Mouse (Mus musculus): Measurements from ENCODE around the gene Slc34a3. TPM values are rescaled to one million over a fixed set of nuclear protein-coding genes. Genes with fewer than 3 reads are reported as not detected.

Gene Slc34a3
- polyA plus RNA-seq, 2 experiments = not detected

DNA sequence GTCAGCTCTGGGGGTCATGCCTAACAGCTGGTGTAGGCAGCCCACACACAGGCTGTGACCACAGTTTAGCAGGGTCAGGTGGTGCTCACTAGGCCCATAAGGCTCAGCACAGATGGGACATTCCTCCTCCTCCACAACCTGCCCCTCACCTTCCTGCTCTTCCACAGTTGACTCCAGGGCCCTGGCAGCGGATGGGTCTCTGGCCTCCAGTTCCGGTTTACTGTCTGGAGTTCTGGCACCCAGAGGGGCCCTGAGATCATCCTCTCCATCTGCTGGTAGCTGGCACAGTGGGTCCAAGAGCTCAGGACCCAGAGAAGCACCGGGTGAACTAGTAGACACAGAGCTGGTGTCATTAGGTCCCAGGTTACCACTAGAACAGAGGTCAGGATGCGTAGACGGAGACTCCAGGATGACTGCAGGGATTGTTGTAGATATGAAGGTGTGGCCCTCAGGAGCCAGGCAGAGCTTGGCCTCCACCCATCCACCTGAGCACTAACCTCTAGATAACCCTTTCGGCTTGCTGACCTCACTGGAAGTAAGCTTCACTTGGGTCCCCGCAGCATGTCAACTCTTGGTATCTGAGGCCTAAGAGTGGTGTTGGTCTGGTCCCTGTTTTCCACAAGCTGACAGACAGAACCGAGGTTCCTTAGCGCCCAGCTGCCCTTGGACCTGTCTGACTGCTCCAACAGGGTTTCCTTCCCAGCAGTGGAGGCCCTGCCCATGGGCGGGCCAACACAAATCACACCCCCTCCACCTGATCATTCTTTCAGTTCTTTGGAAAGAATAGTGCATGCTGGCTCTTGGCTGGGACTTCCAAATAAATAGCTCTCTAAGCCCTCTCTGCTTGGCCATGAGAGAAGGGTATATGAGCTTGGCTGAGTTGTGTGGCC, 12.3 kb upstream of the Slc34a3 start, which contains the start of gene AL732309.1:
Gene AL732309.1, minus strand, starts transcription at position 681 of the 890 bp plus-strand sequence.
- no peak within 1 kb of the TSS for H3K4me2 ChIP-seq (replicated peaks; ENCODE audit: low read depth, low read length, severe bottlenecking)
- TF ChIP-seq POLR2A (IDR thresholded peaks at IDR 0.05; ENCODE audit: borderline replicate concordance, extremely low read depth, insufficient read depth, insufficient read length) = no peak
- peaks cover 31% of the 10 kb centered on the region for H3K36me3 ChIP-seq (ENCODE audit: control insufficient read depth, insufficient read depth, low read length)
- no peak for ATAC-seq (ENCODE audit: low FRiP score, low read depth)
- H3K27ac ChIP-seq (replicated peaks; ENCODE audit: low read depth, low read length) = no peak within 1 kb of the TSS
- DNase-seq (ENCODE audit: low spot score) = no peak
- no peak within 1 kb of the TSS for H3K9ac ChIP-seq (ENCODE audit: low read depth, low read length, severe bottlenecking)
- H3K9me3 ChIP-seq (ENCODE audit: control insufficient read depth, low read length) = no peaks in the 10 kb centered on the region
- H3K27me3 ChIP-seq (ENCODE audit: control insufficient read depth, insufficient read depth, low read length) = peaks cover 9% of the 10 kb centered on the region
- 89% methylated on average over 10 of the region's 10 CpGs for WGBS
- peaks cover under 1% of the 10 kb centered on the region; the same call in 1 of the 2 replicates for H3K4me1 ChIP-seq (ENCODE audit: control insufficient read depth, insufficient read depth, low read length)
- no peak within 1 kb of the TSS for H3K4me3 ChIP-seq (replicated peaks; ENCODE audit: low read length)

DNA sequence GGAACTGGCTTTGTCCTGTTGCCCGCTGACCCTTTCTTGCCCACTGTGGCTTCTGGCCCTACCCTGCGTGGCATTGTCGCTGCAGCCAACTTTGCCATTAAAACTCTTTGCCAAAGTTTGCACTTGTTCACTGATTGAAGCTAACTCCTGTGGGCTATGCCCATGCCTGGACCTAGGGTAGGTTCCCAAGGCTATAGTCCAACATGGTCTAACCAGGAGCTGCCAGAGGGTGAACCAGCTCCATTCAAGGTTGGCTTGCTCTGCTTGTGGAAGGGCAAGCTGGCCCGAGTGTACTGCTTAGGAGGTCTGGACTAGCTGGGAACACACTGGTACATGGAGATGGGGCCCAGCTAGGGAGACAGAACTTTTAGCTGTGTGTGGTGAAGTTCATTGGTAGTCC, 10.0 kb upstream of the Slc34a3 start:
- H3K4me3 ChIP-seq (replicated peaks; ENCODE audit: low read length) = no peak overlapping the region
- H3K27me3 ChIP-seq (ENCODE audit: control insufficient read depth, insufficient read depth, low read length) = peaks cover 14% of the 10 kb centered on the region
- peaks cover 12% of the 10 kb centered on the region; the same call in 1 of the 2 replicates for H3K4me1 ChIP-seq (ENCODE audit: control insufficient read depth, insufficient read depth, low read length)
- ATAC-seq (ENCODE audit: low FRiP score, low read depth) (no peak), DNase-seq (ENCODE audit: low spot score) (no peak)
- WGBS = 85% methylated on average over 4 of the region's 4 CpGs
- no peak overlapping the region for H3K27ac ChIP-seq (replicated peaks; ENCODE audit: low read depth, low read length)
- H3K4me2 ChIP-seq (replicated peaks; ENCODE audit: low read depth, low read length, severe bottlenecking) = no peak overlapping the region
- H3K9ac ChIP-seq (ENCODE audit: low read depth, low read length, severe bottlenecking) = no peak overlapping the region
- TF ChIP-seq POLR2A (IDR thresholded peaks at IDR 0.05; ENCODE audit: borderline replicate concordance, extremely low read depth, insufficient read depth, insufficient read length) = no peak
- no peaks in the 10 kb centered on the region for H3K9me3 ChIP-seq (ENCODE audit: control insufficient read depth, low read length)
- H3K36me3 ChIP-seq (ENCODE audit: control insufficient read depth, insufficient read depth, low read length) = peaks cover 13% of the 10 kb centered on the region; the same call in 1 of the 2 replicates

DNA sequence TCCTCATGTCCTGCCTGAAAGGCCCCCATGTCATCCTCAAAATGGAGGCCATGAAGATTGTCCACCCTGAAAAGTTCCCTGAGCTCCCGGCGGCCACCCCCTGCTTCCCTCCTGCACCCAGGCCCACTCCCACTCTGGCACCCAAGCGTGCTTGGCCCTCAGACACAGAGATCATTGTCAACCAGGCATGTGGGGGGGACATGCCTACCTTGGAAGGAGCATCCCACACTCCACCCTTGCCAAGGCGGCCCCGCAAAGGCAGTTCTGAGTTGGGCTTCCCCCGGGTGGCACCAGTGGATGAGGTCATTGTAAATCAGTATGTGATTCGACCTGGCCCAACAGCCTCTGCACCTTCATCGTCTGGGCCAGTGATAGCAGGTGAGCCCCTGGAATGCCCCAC, 9.2 kb upstream of the Slc34a3 start:
- H3K36me3 ChIP-seq (ENCODE audit: control insufficient read depth, insufficient read depth, low read length) = peaks cover 6% of the 10 kb centered on the region; the same call in 1 of the 2 replicates
- peaks cover 14% of the 10 kb centered on the region for H3K27me3 ChIP-seq (ENCODE audit: control insufficient read depth, insufficient read depth, low read length)
- H3K9me3 ChIP-seq (ENCODE audit: control insufficient read depth, low read length) = no peaks in the 10 kb centered on the region
- no peak for DNase-seq (ENCODE audit: low spot score)
- no peak for TF ChIP-seq POLR2A (IDR thresholded peaks at IDR 0.05; ENCODE audit: borderline replicate concordance, extremely low read depth, insufficient read depth, insufficient read length)
- H3K9ac ChIP-seq (ENCODE audit: low read depth, low read length, severe bottlenecking) = no peak overlapping the region
- H3K4me1 ChIP-seq (ENCODE audit: control insufficient read depth, insufficient read depth, low read length) = peaks cover 12% of the 10 kb centered on the region; the same call in 1 of the 2 replicates
- no peak overlapping the region for H3K4me2 ChIP-seq (replicated peaks; ENCODE audit: low read depth, low read length, severe bottlenecking)
- no peak overlapping the region for H3K27ac ChIP-seq (replicated peaks; ENCODE audit: low read depth, low read length)
- WGBS = 79% methylated on average over 8 of the region's 8 CpGs
- no peak for ATAC-seq (ENCODE audit: low FRiP score, low read depth)
- H3K4me3 ChIP-seq (replicated peaks; ENCODE audit: low read length) = no peak overlapping the region

DNA sequence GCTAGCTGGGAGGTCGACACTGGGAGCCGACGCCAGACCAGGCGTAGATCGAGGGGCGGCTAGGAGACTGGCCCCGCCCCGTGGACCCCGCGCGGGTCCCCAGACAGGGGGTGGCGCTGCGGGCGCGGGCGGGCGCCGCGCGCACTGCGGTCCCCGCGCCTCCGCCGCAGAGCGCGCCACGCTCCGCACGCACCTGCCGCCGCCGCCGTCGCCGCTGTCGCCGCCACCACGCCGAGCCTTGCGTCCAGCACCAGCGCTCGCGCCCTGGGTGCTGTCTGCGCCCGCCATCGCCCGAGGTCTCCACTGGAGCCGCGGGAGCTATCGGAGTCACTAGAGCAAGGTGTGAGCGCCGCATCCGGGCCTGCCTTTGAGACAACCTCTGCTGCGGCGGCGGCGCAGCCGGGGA, 7.9 kb upstream of the Slc34a3 start, which contains the start of the genes Rnf208 and Cysrt1:
Gene Rnf208, plus strand, starts transcription at position 155 of the 406 bp plus-strand sequence.
Gene Cysrt1, minus strand, starts transcription at position 352 of the 406 bp plus-strand sequence.
- no peaks in the 10 kb centered on the region for H3K9me3 ChIP-seq (ENCODE audit: control insufficient read depth, low read length)
- H3K9ac ChIP-seq (ENCODE audit: low read depth, low read length, severe bottlenecking) = peak within 1 kb of the TSS; percentile 60
- DNase-seq (ENCODE audit: low spot score) = no peak
- no peak for TF ChIP-seq POLR2A (IDR thresholded peaks at IDR 0.05; ENCODE audit: borderline replicate concordance, extremely low read depth, insufficient read depth, insufficient read length)
- no peak within 1 kb of the TSS for H3K27ac ChIP-seq (replicated peaks; ENCODE audit: low read depth, low read length)
- peaks cover 14% of the 10 kb centered on the region for H3K27me3 ChIP-seq (ENCODE audit: control insufficient read depth, insufficient read depth, low read length)
- 0% methylated on average over 5 of the region's 59 CpGs for WGBS
- H3K4me1 ChIP-seq (ENCODE audit: control insufficient read depth, insufficient read depth, low read length) = peaks cover 12% of the 10 kb centered on the region; the same call in 1 of the 2 replicates
- H3K4me2 ChIP-seq (replicated peaks; ENCODE audit: low read depth, low read length, severe bottlenecking) = peak within 1 kb of the TSS; percentile 91
- H3K4me3 ChIP-seq (replicated peaks; ENCODE audit: low read length) = peak within 1 kb of the TSS; percentile 50
- no peaks in the 10 kb centered on the region for H3K36me3 ChIP-seq (ENCODE audit: control insufficient read depth, insufficient read depth, low read length)
- ATAC-seq (ENCODE audit: low FRiP score, low read depth) = no peak

DNA sequence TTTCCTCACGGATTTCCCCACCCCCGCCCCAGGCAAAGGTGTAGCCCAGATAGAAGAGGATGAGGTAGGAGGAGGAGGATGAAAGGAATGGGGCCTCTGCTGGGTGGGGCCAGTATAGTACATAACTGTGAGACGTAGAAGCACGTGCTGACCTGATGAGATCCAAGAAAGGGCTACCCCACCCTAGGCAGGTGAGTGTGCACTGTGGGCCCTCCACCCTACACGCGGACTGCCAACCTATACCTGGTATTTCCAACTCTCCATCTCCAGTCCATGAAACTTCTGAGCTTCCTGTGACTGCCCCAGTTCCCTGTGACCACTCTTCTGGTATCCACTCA, 7.2 kb upstream of the Slc34a3 start:
- Histone ChIP-seq H3K4me1 (ENCODE audit: control insufficient read depth, insufficient read depth, low read length) (peaks cover 12% of the 10 kb centered on the region; the same call in 1 of the 2 replicates), H3K9ac (ENCODE audit: low read depth, low read length, severe bottlenecking) (no peak overlapping the region), H3K27me3 (ENCODE audit: control insufficient read depth, insufficient read depth, low read length) (peaks cover 14% of the 10 kb centered on the region), H3K27ac (replicated peaks; ENCODE audit: low read depth, low read length) (no peak overlapping the region), H3K36me3 (ENCODE audit: control insufficient read depth, insufficient read depth, low read length) (no peaks in the 10 kb centered on the region), H3K4me2 (replicated peaks; ENCODE audit: low read depth, low read length, severe bottlenecking) (peak overlapping the region; percentile 91), H3K9me3 (ENCODE audit: control insufficient read depth, low read length) (no peaks in the 10 kb centered on the region), H3K4me3 (replicated peaks; ENCODE audit: low read length) (peak overlapping the region; percentile 50)
- DNase-seq (ENCODE audit: low spot score) (no peak), ATAC-seq (ENCODE audit: low FRiP score, low read depth) (no peak)
- no peak for TF ChIP-seq POLR2A (IDR thresholded peaks at IDR 0.05; ENCODE audit: borderline replicate concordance, extremely low read depth, insufficient read depth, insufficient read length)
- WGBS = 4% methylated on average over 6 of the region's 6 CpGs

All from limb, embryonic 14.5 days (tissue).